Mouse (Mus musculus): ENCODE data around the gene Hoxc11.

DNA sequence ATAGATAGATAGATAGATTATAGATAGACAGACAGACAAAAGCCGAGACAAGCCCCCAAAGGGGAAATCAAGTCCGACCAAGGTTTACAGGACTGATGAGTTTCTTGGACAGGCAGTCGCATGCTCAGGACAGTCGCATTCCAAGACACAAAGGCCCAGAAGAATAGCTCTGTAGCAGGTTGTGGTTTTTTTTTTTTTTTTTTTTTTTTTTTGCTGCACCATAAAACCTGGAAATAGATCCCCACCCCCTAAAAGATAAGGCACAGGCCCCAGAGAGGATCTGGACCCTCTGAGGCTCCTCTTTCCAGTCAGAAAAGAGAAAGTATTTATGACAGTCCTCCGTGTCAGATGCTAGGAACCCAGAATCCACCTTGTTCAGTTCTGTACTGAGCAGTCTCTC lies 33.9 kb downstream of the Hoxc11 start:
- TF ChIP-seq CTCF (IDR thresholded peaks at IDR 0.05; ENCODE audit: low read depth) (no peak), EP300 (IDR thresholded peaks at IDR 0.05; ENCODE audit: low read depth) (no peak)

Measured in heart, postnatal 0 days (tissue).